Comparison of ENCODE assay signal across 22 mouse cellular contexts in the genomic region with DNA sequence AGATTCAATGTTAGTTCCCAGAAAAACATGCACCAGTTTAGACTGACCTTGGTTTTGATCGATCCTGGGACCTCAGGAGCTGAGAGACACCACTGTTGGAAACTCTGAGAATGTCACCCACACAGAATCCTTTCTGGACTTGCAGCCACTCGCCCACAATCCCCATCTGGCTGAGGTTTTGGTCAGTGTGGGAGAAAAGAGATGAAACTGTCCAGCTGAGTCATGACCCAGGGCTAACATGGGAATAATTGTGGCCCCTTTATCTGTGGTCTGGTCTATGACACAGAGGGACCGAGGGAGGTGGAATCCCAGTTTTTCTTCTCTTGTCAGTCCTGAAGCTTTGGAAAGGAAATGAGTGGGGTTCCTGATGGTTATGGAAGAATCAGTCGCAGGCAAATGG.
"Had no signal": no experiment of that assay in that cellular context is flagged by ENCODE, and none has a peak within 500 bp of the region (broad histone marks: within the 10 kb centered on the region; RNA-seq: fewer than 3 reads in every experiment).

No protein-coding gene starts in this region.

- H3K27me3 ChIP-seq: limb, embryonic 13.5 days; midbrain, embryonic 12.5 days had no signal

- H3K9ac ChIP-seq: limb, embryonic 13.5 days; liver, embryonic 14.5 days; liver, postnatal 0 days; lung, embryonic 14.5 days; midbrain, embryonic 12.5 days had no signal

- H3K36me3 ChIP-seq: limb, embryonic 13.5 days; midbrain, embryonic 12.5 days had no signal

- H3K4me1 ChIP-seq: midbrain, embryonic 12.5 days had no signal

- H3K4me2 ChIP-seq: limb, embryonic 13.5 days; liver, embryonic 11.5 days; lung, embryonic 14.5 days; midbrain, embryonic 12.5 days had no signal

- DNase-seq: kidney, adult 9 months; kidney, postnatal 14 days; layer of hippocampus, adult 9-11 months; left cerebral cortex, postnatal 4 days; liver, postnatal 0 days; lung, embryonic 14.5 days; right cerebral cortex, adult 18-20 months; right cerebral cortex, postnatal 14 days; right cerebral cortex, postnatal 4 days; thymus, adult 2 months; thymus, postnatal 14 days; thymus, postnatal 4 days had no signal

- H3K9me3 ChIP-seq: limb, embryonic 13.5 days; midbrain, embryonic 12.5 days had no signal

- H3K27ac ChIP-seq: layer of hippocampus, adult 2 months; left cerebral cortex, adult 2 months; limb, embryonic 13.5 days; liver, embryonic 14.5 days; macrophage; midbrain, embryonic 12.5 days; stomach, postnatal 0 days had no signal

- H3K4me3 ChIP-seq: layer of hippocampus, adult 2 months; left cerebral cortex, adult 2 months; limb, embryonic 13.5 days; midbrain, embryonic 12.5 days had no signal

- ATAC-seq: liver, postnatal 0 days; lung, postnatal 0 days; midbrain, embryonic 16.5 days had no signal
